9 mouse cellular contexts compared by ENCODE assay signal in the genomic region with DNA sequence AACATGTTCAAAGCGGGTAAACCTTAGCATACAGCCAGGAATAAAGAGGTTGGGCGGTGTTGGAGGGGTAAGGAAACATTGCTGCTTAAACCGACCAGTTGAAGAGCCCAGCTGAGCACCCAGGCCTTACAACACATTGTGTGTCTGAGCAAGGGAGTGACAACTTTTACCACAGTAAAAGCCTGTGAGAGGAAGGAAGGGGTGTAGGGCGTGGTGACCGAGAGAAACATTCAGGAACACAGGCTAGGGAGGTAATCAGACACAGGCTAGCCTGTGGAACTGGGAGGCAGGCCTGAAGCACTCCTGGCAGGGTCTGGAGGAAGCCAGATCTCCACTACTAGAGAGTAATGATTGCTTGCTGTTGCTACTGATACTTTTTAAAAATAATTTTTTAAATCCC. TPM values are rescaled to one million over a fixed set of nuclear protein-coding genes. Genes with fewer than 3 reads are reported as not detected.
DNase-seq lines count a peak whose midpoint lies in the region; ATAC-seq lines count a peak whose summit lies in the region.
"Had no signal": no experiment of that assay in that cellular context is flagged by ENCODE, and none has a peak within 500 bp of the region (broad histone marks: within the 10 kb centered on the region; RNA-seq: fewer than 3 reads in every experiment).

No protein-coding gene starts in this region.

- DNase-seq in spleen, postnatal 10 days (ENCODE audit: low spot score in 2 of 2) = peak; percentile 7 to 38
- no peak for DNase-seq in spleen, adult 12 weeks (ENCODE audit: low spot score)
- DNase-seq in lung, postnatal 36 days = peak; percentile 73
- peak; percentile 31 to 32 for DNase-seq in thymus, postnatal 36 days
- DNase-seq in right cerebral cortex, postnatal 14 days = no peak
- no peak for DNase-seq in layer of hippocampus, postnatal 10 days (ENCODE audit: low spot score in 2 of 2)
- DNase-seq in left cerebral cortex, adult 11 months (ENCODE audit: low spot score) = no peak
- DNase-seq: forebrain, postnatal 0 days had no signal

- ATAC-seq in granulocyte monocyte progenitor cell, adult 5-6 weeks (replicated peaks; ENCODE audit: poor library complexity, severe bottlenecking) = peak; percentile 88
- ATAC-seq: forebrain, postnatal 0 days had no signal

RNA-seq across cellular contexts. Expression of a gene that starts 36.2 kb away (rescaled TPM):
- 21.8 and 32.0 TPM in 2 replicates for total RNA-seq in granulocyte monocyte progenitor cell, adult 5-6 weeks (2014; fragmentation: Nextera tagmentation)
- total RNA-seq in granulocyte monocyte progenitor cell, adult 5-6 weeks (2017) = 16.8 and 22.9 TPM in 2 replicates
- 10 to 100 TPM; 55.2 to 60.1 TPM for total RNA-seq in layer of hippocampus, postnatal 10 days (2021)

RNA-seq across cellular contexts. Expression of a gene that starts 50.3 kb away (rescaled TPM):
- total RNA-seq in granulocyte monocyte progenitor cell, adult 5-6 weeks (2014; fragmentation: Nextera tagmentation) = 433 and 504 TPM in 2 replicates
- total RNA-seq in granulocyte monocyte progenitor cell, adult 5-6 weeks (2017) = 310 and 457 TPM in 2 replicates
- total RNA-seq in layer of hippocampus, postnatal 10 days (2021) = 100 to 1,000 TPM; 133 to 138 TPM

Comparison
In these comparisons a context has a peak if more than half of its experiments do, and no peak if none do; other contexts are left out.
1. DNase-seq: peak in spleen, postnatal 10 days (2 of 2), lung, postnatal 36 days (single experiment) and thymus, postnatal 36 days (2 of 2); none in spleen, adult 12 weeks (single experiment), right cerebral cortex, postnatal 14 days (single experiment), layer of hippocampus, postnatal 10 days (0 of 2) and left cerebral cortex, adult 11 months (single experiment).